Mouse (Mus musculus) effector memory CD4-positive, alpha-beta T cell, adult 7 months (primary cell): ENCODE data around the gene Lrrc18. TPM values are rescaled to one million over a fixed set of nuclear protein-coding genes. Genes with fewer than 3 reads are reported as not detected.

Source experiments
- polyA plus RNA-seq: library from polyadenylated mRNA; unstranded; fragments of 100-300 nt; shearing (Covaris generic); gene quantifications from one replicate; pipeline ENCODE4 v1.2.1, GENCODE M21; 2017

The Lrrc18 gene
- polyA plus RNA-seq = not detected

GRCm38 (mm10) chr14:32991082-32991481 lies at the start of gene Lrrc18:
Gene Lrrc18 (plus strand): TSS chr14:32991382.

Other genes with a start within 250 kb of the Lrrc18 start
- 1.1 TPM for gene Tmem273, start 205.4 kb upstream of the Lrrc18 start, polyA plus RNA-seq
- gene Fam170b, start 157.4 kb upstream of the Lrrc18 start, polyA plus RNA-seq = not detected
- not detected for gene Vstm4, start 134.6 kb upstream of the Lrrc18 start, polyA plus RNA-seq
- gene Wdfy4, start 194.1 kb downstream of the Lrrc18 start, polyA plus RNA-seq = 0.07 TPM
- not detected for gene Arhgap22, start 222.6 kb downstream of the Lrrc18 start, polyA plus RNA-seq